Mouse (Mus musculus) frontal cortex, adult 2 months (tissue): ENCODE measurements around the gene 4930503B20Rik. TPM values are rescaled to one million over a fixed set of nuclear protein-coding genes. Genes with fewer than 3 reads are reported as not detected.

Source experiments
- DNase-seq, 2 experiments: peaks; one replicate each; pipeline ENCODE4 v3.0.0; 2022; ENCODE audit warnings: low spot score in 1 of 2; ENCODE audit errors: extremely low spot score in 1 of 2
- polyA plus RNA-seq: library from polyadenylated mRNA; depleted of rRNA; stranded (reverse); fragments of >200 nt; gene quantifications from 2 replicates; pipeline ENCODE4 v1.2.3, GENCODE M21; 2012; rRNA removed

The 4930503B20Rik gene
- polyA plus RNA-seq, 1 experiment: not detected

DNA sequence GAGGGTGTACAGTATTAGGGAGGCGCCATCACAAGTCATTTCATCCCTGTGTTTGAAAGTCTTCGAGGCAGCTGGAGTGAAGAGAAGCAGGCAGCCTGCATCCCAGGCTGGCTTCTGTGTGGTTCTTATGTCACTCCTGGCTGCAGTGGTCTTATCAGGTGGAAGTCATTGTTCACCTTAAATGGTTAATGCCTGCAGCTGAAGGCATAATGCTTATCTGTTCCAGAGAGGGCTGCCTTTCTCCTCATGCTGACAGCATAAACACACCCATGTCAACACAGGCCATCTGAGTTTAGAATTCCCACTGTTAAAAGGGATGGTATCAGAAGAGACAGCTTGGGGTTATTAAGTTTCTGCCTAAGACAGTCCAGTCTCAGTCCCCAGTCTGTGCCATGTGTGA lies 49.9 kb downstream of the 4930503B20Rik start:
- DNase-seq: no peak

DNA sequence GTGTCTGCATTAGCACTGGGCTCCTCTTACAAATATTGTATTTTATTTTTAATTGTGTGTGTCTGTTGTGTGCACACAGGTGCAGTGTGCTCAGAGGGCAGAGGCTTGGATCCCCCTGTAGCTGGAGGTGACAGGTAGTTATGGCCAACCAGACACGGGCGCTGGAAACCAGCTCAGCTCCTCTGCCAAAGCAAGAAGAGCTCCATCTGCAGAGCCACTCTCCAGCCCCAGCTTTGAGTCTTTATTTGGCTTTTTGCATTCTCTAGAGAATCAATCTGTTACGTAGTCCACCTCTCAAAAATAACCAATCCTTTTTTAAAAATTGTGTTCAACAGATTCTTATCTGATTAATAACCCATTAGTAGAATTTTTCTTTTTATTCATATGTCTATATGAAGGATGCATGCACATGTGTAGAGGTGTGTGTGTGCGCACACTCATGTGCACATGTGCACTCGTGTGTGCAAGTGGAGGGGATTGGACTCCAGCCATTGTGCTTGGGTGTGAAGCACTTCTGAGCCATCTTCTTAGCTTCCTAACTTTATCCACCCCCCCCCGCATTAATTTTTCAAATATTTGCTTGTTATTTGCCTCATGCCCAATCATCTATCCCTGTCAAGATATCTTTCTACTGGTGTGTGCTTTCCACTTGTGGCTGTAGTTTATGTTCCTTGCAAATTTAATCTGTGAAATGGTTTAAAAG lies 51.8 kb downstream of the 4930503B20Rik start:
- peak in 1 of 2 experiments; percentile 37 for DNase-seq

DNA sequence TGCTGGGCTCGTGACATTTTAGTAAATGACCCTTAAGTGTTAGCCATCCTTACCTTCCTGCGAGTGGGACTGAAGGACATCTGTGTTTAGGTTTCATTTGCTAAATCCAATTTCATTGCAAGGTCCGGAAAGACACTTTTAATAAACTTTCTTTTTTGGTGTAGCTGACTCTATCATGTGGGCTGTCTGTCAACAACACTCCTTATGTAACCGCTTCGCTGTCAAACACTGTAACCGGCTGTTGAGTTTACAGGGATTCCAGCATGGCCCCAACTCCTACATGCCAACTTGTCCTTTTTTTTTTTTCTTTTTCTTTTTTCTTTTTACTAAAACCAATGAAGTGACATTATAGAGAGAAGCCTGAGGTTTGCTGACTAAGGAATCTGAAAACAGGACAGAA lies 52.7 kb downstream of the 4930503B20Rik start:
- DNase-seq: peak; percentile 63 to 67

DNA sequence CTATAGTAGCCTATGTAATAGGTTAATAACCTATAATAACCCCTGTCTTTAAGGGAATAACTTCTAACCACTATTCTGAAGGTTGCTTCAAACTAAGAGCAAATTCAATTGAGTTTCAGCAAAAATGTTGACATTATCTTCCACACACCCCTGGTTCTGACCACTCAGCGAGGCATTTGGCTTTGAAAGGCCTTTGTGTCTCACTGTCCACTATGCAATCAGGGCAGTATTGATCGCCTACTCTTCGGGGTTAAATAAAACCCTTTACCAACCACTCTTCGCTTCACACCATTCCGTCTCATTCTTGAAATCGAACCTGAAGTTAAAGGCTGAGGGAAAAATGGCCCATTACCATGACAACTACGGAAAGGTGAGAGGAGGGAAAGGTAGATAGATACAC lies 54.3 kb downstream of the 4930503B20Rik start:
- no peak for DNase-seq

GRCm38 (mm10) chr3:146596387-146596786 lies 54.7 kb downstream of the 4930503B20Rik start:
- DNase-seq: no peak

DNA sequence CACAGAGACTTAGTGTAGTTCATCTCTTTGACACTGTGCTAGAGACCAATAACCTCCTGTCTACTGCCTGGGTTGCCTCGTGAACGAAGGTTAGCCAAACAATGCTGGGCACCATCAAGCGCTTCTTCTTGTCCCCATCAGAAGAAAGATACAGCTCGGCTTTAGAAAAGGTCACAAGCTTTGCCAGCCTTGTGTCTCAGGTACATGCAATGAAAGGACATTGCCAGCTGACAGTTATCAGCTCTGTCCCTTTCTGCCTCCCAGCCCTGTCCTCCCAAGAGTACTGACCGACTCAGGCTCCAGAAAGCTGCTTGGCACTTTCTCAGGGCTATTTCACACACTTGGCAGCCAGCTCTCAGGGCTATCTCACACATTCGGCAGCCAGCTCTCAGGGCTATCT lies 55.7 kb downstream of the 4930503B20Rik start:
- DNase-seq: no peak

Other genes starting within 250 kb of the 4930503B20Rik start
- 38.1 and 38.9 TPM in 2 replicates for gene Ssx2ip, start 246.7 kb downstream of the 4930503B20Rik start, polyA plus RNA-seq
- gene Ctbs, start 201.5 kb downstream of the 4930503B20Rik start, polyA plus RNA-seq: 5.1 and 6.0 TPM in 2 replicates
- gene Spata1, start 151.6 kb downstream of the 4930503B20Rik start, polyA plus RNA-seq: 3.4 and 4.7 TPM in 2 replicates
- 93.6 and 102 TPM in 2 replicates for gene Gng5, start 151.5 kb downstream of the 4930503B20Rik start, polyA plus RNA-seq
- gene Rpf1, start 129.9 kb downstream of the 4930503B20Rik start, polyA plus RNA-seq: 18.9 and 19.7 TPM in 2 replicates
- gene Uox, start 80.9 kb downstream of the 4930503B20Rik start, polyA plus RNA-seq: 0.20 and 0.34 TPM in 2 replicates
- not detected in 2 replicates for gene Dnase2b, start 35.7 kb downstream of the 4930503B20Rik start, polyA plus RNA-seq
- 0.48 and 0.64 TPM in 2 replicates for gene Samd13, start 34.3 kb upstream of the 4930503B20Rik start, polyA plus RNA-seq
- 193 and 194 TPM in 2 replicates for gene Prkacb, start 161.7 kb upstream of the 4930503B20Rik start, polyA plus RNA-seq
- 57.6 and 65.3 TPM in 2 replicates for gene Ttll7, start 201.1 kb upstream of the 4930503B20Rik start, polyA plus RNA-seq